Mouse (Mus musculus) liver, postnatal 0 days (tissue): ENCODE measurements around the gene Snapc1.

ENCODE experiments used
- CTCF ChIP-seq: sonication (generic); IDR thresholded peaks from 2 replicates; pipeline ENCODE4 v1.5.1; 2016; ENCODE audit warnings: antibody characterized with exemption, low read depth
- EP300 ChIP-seq: IDR thresholded peaks from 2 replicates; pipeline ENCODE4 v1.6.1; 2016; ENCODE audit warnings: antibody characterized with exemption, low read depth, mild to moderate bottlenecking

- TF ChIP-seq CTCF (no peak), EP300 (no peak)
Measured at GRCm38 (mm10) chr12:73982533-73982932, 18.3 kb downstream of the Snapc1 start.
